Mouse (Mus musculus): ENCODE results near the gene Pilra. TPM values are rescaled to one million over a fixed set of nuclear protein-coding genes. Genes with fewer than 3 reads are reported as not detected.

Gene Pilra
- total RNA-seq, 1 experiment: 0.62 TPM

DNA sequence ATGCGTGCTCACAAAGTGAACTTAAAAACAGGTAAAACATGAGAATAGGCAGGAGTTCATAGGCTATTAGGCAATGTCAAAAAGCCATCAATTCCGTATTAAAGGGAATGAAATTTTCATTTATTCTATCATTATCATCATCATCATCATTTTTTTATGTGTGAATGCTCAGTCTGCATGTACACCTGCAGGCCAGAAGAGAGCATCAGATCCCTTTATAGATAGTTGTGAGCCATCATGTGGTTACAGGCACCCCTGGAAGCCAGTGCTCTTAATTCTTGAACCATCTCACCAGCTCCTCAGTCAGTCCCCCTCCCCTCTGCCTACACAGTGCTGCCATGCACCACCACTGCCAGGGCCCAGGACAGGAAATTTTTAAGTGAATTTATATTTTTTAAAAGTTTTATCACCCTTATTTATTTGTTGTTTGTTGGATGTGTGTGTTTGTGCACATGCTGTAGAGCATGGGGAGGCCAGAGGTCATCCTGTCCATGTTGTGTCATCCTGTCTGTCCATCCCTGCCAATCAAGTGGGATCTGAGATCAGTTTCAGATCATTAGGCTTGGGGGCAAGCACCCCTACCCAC is 47.0 kb downstream of the Pilra start:
- Histone ChIP-seq H3K9ac (ENCODE audit: insufficient read depth, low read depth, low read length, poor library complexity, severe bottlenecking) (no peak overlapping the region), H3K4me3 (ENCODE audit: insufficient read depth in 1 of 2, low read depth in 1 of 2, low read length in 2 of 2, poor library complexity in 1 of 2, severe bottlenecking in 1 of 2) (no peak overlapping the region), H3K36me3 (ENCODE audit: control insufficient read depth, insufficient read depth, low read length, poor library complexity, severe bottlenecking) (peaks cover 13% of the 10 kb centered on the region), H3K9me3 (ENCODE audit: control insufficient read depth, insufficient read depth, low read depth, low read length) (no peaks in the 10 kb centered on the region), H3K4me1 (ENCODE audit: control insufficient read depth in 2 of 2, insufficient read depth in 2 of 2, low read length in 2 of 2, poor library complexity in 1 of 2) (peaks cover 0 to 11% of the 10 kb centered on the region in 2 experiments; a peak in 1 of 4 replicates), H3K27ac (ENCODE audit: insufficient read depth, low read depth, low read length, poor library complexity, severe bottlenecking) (no peak overlapping the region)
- no peak for DNase-seq (ENCODE audit: low read depth, low spot score)
- TF ChIP-seq CHD2 (IDR thresholded peaks at IDR 0.05; ENCODE audit: low read depth, low read length): no peak
- TF ChIP-seq ZNF384 (IDR thresholded peaks at IDR 0.05; ENCODE audit: low read depth, low read length): no peak
- no peak for TF ChIP-seq MAFK (IDR thresholded peaks at IDR 0.05; ENCODE audit: insufficient read depth, low read depth, low read length)
- TF ChIP-seq HCFC1 (IDR thresholded peaks at IDR 0.05; ENCODE audit: borderline replicate concordance, insufficient read depth, low read length): no peak
- TF ChIP-seq ZC3H11A (IDR thresholded peaks at IDR 0.05; ENCODE audit: borderline replicate concordance, low read depth, low read length): no peak
- in situ Hi-C loops (cut with MboI; ENCODE audit: low sequenced_read_pairs in 2 of 2, unreplicated experiment in 2 of 2): loop anchor here in 1 of 2 experiments (10.0 kb wide), 1 partner anchor 376 kb away; the partner anchor contains the start of gene Cops6

DNA sequence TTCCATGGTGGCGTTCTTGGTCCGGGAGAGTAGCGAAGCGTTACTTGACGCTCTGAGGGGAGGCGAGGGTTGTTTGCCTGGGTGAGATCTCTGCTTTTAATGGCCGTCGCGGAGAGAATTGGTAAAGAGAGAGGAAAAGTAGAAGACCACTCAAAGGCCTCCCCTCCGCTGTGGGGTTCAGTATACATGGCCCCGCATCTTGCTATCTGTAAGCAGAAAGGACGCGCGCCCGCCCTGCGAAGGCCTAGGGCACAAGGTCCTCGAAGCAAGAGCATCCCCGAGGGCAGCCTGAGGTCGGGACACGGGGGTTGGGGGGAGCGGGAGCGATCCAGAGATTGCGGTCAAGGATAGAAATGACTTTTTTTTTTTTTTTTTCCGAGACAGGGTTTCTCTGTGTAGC is 47.9 kb downstream of the Pilra start:
- Histone ChIP-seq H3K36me3 (ENCODE audit: control insufficient read depth, insufficient read depth, low read length, poor library complexity, severe bottlenecking) (peaks cover 21% of the 10 kb centered on the region), H3K4me3 (ENCODE audit: insufficient read depth in 1 of 2, low read depth in 1 of 2, low read length in 2 of 2, poor library complexity in 1 of 2, severe bottlenecking in 1 of 2) (peak overlapping the region in 1 of 2 experiments; percentile 40; a peak in 2 of 4 replicates), H3K4me1 (ENCODE audit: control insufficient read depth in 2 of 2, insufficient read depth in 2 of 2, low read length in 2 of 2, poor library complexity in 1 of 2) (peaks cover 0 to 16% of the 10 kb centered on the region in 2 experiments; a peak in 2 of 4 replicates), H3K27ac (ENCODE audit: insufficient read depth, low read depth, low read length, poor library complexity, severe bottlenecking) (no peak overlapping the region), H3K9me3 (ENCODE audit: control insufficient read depth, insufficient read depth, low read depth, low read length) (no peaks in the 10 kb centered on the region), H3K9ac (ENCODE audit: insufficient read depth, low read depth, low read length, poor library complexity, severe bottlenecking) (peak overlapping the region; percentile 39; the same call in 1 of the 2 replicates)
- no peak for DNase-seq (ENCODE audit: low read depth, low spot score)
- TF ChIP-seq HCFC1 (IDR thresholded peaks at IDR 0.05; ENCODE audit: borderline replicate concordance, insufficient read depth, low read length): no peak
- no peak for TF ChIP-seq ZNF384 (IDR thresholded peaks at IDR 0.05; ENCODE audit: low read depth, low read length)
- no peak for TF ChIP-seq CHD2 (IDR thresholded peaks at IDR 0.05; ENCODE audit: low read depth, low read length)
- no peak for TF ChIP-seq ZC3H11A (IDR thresholded peaks at IDR 0.05; ENCODE audit: borderline replicate concordance, low read depth, low read length)
- TF ChIP-seq MAFK (IDR thresholded peaks at IDR 0.05; ENCODE audit: insufficient read depth, low read depth, low read length): no peak
- in situ Hi-C loops (cut with MboI; ENCODE audit: low sequenced_read_pairs in 2 of 2, unreplicated experiment in 2 of 2): loop anchor here in 1 of 2 experiments (10.0 kb wide), 1 partner anchor 377 kb away; the partner anchor contains the start of gene Cops6

DNA sequence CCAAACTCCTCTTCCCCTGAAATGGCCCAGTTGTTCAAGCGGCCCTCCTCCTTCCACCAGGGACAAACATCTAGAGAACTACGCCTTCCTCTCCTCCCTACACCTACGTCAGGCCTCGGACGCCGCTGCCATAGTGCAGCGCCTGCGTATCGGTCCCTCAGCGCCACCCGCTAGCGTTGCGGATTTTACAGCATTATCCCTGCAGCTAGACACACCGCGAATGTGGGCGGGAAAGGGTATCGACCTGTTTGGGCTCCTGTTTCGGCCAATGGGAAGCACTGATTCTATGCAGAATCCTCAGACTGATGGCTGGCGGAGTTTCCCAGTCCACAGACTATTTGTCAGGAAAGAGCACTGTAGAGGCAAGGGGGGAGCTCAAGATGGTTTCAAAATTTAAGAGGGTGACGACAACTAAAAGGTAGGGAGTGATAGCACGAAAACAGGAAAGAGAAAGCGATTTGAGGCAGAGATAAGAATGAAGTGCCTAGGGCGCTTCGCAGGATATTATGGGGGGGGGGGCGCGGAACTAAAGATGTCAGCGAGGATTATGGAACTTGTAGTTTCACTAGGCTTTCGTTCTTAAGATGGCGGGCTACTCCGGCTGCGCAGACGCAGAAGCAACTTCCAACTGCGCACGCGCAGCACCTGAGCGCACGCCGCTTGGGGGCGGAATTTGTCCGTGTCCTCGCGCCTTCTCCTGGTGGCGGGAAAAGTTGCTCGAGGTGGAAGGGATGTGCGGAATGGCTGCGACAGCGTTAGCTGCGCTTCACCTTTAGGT is 48.7 kb downstream of the Pilra start, which contains the start of the genes Mepce and Zcwpw1:
Gene Mepce, minus strand, starts transcription at position 505 of the 778 bp plus-strand sequence.
Gene Zcwpw1, plus strand, starts transcription at position 648 of the 778 bp plus-strand sequence.
- peaks cover 29% of the 10 kb centered on the region for H3K36me3 ChIP-seq (ENCODE audit: control insufficient read depth, insufficient read depth, low read length, poor library complexity, severe bottlenecking)
- H3K9me3 ChIP-seq (ENCODE audit: control insufficient read depth, insufficient read depth, low read depth, low read length): no peaks in the 10 kb centered on the region
- H3K9ac ChIP-seq (ENCODE audit: insufficient read depth, low read depth, low read length, poor library complexity, severe bottlenecking): peak within 1 kb of the TSS; percentile 95
- in situ Hi-C loops (cut with MboI; ENCODE audit: low sequenced_read_pairs in 2 of 2, unreplicated experiment in 2 of 2): loop anchor here in 1 of 2 experiments (10.0 kb wide), 1 partner anchor 377 kb away; the partner anchor contains the start of gene Cops6
- H3K4me1 ChIP-seq (ENCODE audit: control insufficient read depth in 2 of 2, insufficient read depth in 2 of 2, low read length in 2 of 2, poor library complexity in 1 of 2): peaks cover 0 to 18% of the 10 kb centered on the region in 2 experiments; a peak in 2 of 4 replicates
- H3K27ac ChIP-seq (ENCODE audit: insufficient read depth, low read depth, low read length, poor library complexity, severe bottlenecking): peak within 1 kb of the TSS; percentile 99
- peak; percentile 91 for DNase-seq (ENCODE audit: low read depth, low spot score)
- H3K4me3 ChIP-seq (ENCODE audit: insufficient read depth in 1 of 2, low read depth in 1 of 2, low read length in 2 of 2, poor library complexity in 1 of 2, severe bottlenecking in 1 of 2): peak within 1 kb of the TSS; percentile 76 to 79
- TF ChIP-seq MAFK (IDR thresholded peaks at IDR 0.05; ENCODE audit: insufficient read depth, low read depth, low read length) (no peak), HCFC1 (IDR thresholded peaks at IDR 0.05; ENCODE audit: borderline replicate concordance, insufficient read depth, low read length) (peak; percentile 91)

DNA sequence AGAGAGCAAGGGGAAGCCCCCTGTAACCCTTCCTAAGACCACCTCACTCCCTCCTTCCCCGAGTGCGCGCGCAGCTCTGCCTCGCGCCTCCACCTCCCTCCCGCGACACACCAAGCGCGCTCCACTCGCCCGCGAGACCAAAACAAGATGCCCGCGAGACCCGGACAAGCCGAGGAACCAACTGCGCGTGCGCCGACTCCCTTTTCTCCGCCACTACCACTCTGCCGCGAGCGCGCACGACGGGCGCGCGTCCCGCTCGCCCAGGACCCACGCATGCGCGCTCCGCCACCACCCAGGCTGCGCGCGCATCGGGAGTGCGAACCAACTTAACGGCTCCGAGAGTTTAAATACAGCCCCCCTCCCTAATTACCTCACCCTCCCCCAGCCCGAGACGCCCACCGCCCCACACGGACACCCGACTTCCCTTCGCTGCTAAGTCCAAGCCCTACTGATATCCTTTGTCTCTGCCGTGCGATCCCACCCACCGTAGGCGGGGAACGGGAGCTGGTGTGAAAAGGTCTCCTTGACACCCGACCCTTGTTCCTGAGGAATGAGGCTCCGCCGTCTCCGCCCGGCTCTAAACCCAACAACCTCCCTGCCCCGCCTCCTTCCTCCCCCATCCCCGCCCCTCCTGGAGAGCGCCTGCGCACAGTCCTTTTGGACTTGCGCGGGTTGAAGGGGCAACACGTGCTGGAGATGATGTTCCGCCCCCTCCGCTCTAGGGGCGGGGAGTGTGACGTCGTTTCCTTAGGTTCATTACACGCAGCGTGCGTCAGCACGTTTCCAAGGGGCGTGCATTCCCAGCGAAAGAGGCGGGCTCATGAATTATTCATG is 49.8 kb downstream of the Pilra start:
- peak; percentile 100 for DNase-seq (ENCODE audit: low read depth, low spot score)
- in situ Hi-C loops (cut with MboI; ENCODE audit: low sequenced_read_pairs in 2 of 2, unreplicated experiment in 2 of 2): loop anchor here in 1 of 2 experiments (10.0 kb wide), 1 partner anchor 378 kb away; the partner anchor contains the start of gene Cops6
- H3K9ac ChIP-seq (ENCODE audit: insufficient read depth, low read depth, low read length, poor library complexity, severe bottlenecking): peak overlapping the region; percentile 95
- peak overlapping the region; percentile 99 for H3K27ac ChIP-seq (ENCODE audit: insufficient read depth, low read depth, low read length, poor library complexity, severe bottlenecking)
- H3K36me3 ChIP-seq (ENCODE audit: control insufficient read depth, insufficient read depth, low read length, poor library complexity, severe bottlenecking): peaks cover 39% of the 10 kb centered on the region
- H3K4me1 ChIP-seq (ENCODE audit: control insufficient read depth in 2 of 2, insufficient read depth in 2 of 2, low read length in 2 of 2, poor library complexity in 1 of 2): peaks cover 0 to 22% of the 10 kb centered on the region in 2 experiments; a peak in 2 of 4 replicates
- peak; percentile 76; the same call in 1 of the 2 replicates for TF ChIP-seq MAFK (IDR thresholded peaks at IDR 0.05; ENCODE audit: insufficient read depth, low read depth, low read length)
- no peak for TF ChIP-seq ZC3H11A (IDR thresholded peaks at IDR 0.05; ENCODE audit: borderline replicate concordance, low read depth, low read length)
- no peak for TF ChIP-seq ZNF384 (IDR thresholded peaks at IDR 0.05; ENCODE audit: low read depth, low read length)
- TF ChIP-seq CHD2 (IDR thresholded peaks at IDR 0.05; ENCODE audit: low read depth, low read length): peak; percentile 82; the same call in 1 of the 2 replicates
- 0 out of 2 replicates have a peak, but pooled peaks have one; percentile 60 for TF ChIP-seq HCFC1 (IDR thresholded peaks at IDR 0.05; ENCODE audit: borderline replicate concordance, insufficient read depth, low read length)
- peak overlapping the region; percentile 73 to 76 for H3K4me3 ChIP-seq (ENCODE audit: insufficient read depth in 1 of 2, low read depth in 1 of 2, low read length in 2 of 2, poor library complexity in 1 of 2, severe bottlenecking in 1 of 2)
- H3K9me3 ChIP-seq (ENCODE audit: control insufficient read depth, insufficient read depth, low read depth, low read length): no peaks in the 10 kb centered on the region

Measured in ES-E14 (cell line).